Mouse (Mus musculus): ENCODE results near the gene Hexim1.

Gene Hexim1

DNA sequence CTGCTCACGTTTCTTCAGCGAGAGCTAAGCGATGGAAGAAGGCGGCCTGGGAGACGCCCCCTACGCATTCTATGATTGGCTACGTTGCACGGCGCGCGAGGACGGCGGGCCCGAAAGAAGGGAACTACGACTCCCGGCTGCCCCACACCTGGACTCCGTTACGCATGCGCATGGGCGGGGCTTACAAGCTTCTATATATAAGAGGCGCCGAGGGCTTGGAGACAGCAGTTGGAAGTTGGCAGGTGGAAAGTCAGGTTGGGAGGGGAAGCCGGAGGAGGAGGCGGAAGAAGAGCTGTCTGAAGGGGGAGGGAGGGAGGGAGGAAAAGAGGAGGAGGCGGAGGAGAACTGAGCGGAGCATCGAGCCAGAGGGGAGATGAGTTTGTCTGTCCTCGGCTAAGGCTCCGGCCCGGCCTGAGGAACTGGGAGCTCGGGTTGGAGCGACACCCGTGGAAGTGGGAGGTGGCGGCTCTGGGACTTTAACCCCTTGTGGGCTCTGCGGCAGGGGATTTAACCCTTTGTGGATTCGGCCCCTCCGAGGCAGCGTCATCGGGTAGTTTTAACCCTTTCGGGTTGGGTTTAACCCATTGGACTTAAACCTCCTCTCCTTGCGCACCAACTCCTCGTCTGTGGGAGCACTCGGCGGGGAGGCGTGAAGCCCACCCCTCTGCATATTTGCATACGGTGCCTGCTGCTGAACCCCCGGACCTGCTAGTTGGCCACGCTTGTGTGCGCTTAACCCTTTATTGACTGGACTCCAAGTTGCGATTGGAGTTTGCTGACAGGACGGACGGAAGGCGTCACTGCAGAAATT is at the start of gene Hexim1:
TSS of gene Hexim1 (plus strand) at position 224 of the 811 bp plus-strand sequence.
- DNase-seq: peak; percentile 100

GRCm38 (mm10) chr11:103067051-103067361 is 49.0 kb upstream of the Hexim1 start:
- DNase-seq: no peak

DNA sequence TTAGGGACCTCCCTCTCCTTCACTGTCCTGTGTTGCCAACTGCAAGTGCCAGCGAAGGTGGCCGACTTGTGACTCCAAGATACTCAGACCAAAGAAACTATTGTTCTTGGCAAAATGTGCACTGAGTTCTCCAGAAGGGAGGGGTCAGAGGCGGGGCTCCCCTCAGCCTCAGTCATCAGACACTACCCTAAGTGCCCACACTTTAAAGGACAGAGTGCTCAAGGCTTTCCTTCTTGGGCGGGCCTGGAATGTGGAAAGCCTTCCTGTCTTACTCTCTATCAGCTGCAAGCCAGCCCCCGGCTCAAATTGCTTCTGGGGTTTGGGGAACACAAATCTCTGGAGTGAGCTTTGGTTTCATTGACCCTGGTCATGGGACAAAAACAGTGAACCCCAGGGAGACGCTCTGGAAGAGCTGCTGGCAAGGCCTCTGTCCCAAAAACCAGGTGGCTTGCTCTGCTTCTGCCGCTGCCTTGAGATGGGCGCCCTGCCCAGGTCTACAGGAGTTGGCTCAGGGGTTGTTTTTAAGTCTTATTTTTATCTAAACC is 48.5 kb upstream of the Hexim1 start:
- peak in 1 of 2 experiments; percentile 45 for DNase-seq

DNA sequence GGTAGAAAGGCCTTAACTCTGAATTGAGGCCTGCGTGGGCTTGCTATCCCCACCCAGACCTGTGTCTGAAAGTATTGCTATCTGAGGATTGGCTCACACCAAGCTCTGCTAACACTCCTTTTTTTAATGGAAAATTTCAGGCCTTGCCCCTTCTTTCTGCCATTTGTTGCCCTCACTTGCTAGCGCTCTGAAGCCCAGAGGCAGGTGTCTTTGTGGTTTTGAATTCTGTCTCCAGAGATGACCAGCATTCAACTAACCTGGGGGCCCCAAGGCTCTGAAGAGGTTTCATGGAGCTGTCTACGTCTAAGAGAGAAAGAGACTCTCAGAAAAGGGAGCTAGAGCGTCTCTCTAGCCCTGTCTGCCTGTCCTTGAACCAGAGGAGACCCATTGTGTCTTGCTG is 47.8 kb upstream of the Hexim1 start:
- no peak for DNase-seq

- no peak for DNase-seq
Observed at GRCm38 (mm10) chr11:103068884-103069283, 47.1 kb upstream of the Hexim1 start.

GRCm38 (mm10) chr11:103069731-103070130 is 46.3 kb upstream of the Hexim1 start:
- DNase-seq: no peak

- DNase-seq: no peak
Observed at GRCm38 (mm10) chr11:103070322-103070880, 45.6 kb upstream of the Hexim1 start.

GRCm38 (mm10) chr11:103073671-103074070 is 42.4 kb upstream of the Hexim1 start:
- no peak for DNase-seq

GRCm38 (mm10) chr11:103074121-103074650 is 41.8 kb upstream of the Hexim1 start:
- DNase-seq: no peak

GRCm38 (mm10) chr11:103074796-103075323 is 41.2 kb upstream of the Hexim1 start:
- no peak for DNase-seq

- DNase-seq: peak; percentile 73 to 76
Observed at GRCm38 (mm10) chr11:103076010-103076409, 40.0 kb upstream of the Hexim1 start.

DNA sequence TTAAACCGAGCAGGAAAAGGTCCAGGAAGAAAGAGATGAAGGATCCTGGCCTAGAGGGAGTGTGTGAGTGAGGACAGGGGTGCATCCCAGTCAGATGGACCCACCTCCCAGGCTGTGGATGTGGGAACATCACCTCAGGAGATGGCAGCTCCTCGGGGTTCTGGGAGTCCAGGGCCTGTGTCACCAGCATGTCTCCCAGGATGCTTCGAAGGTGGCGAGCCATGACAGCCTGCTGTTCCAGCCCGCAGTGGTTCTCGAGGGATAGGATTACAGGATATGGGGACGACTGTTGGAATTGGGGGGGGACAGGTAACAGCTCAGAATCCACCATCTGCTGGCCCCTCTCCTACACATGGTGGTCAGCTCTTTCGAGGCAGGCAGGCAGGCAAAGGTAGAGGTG is 39.5 kb upstream of the Hexim1 start:
- no peak for DNase-seq

DNA sequence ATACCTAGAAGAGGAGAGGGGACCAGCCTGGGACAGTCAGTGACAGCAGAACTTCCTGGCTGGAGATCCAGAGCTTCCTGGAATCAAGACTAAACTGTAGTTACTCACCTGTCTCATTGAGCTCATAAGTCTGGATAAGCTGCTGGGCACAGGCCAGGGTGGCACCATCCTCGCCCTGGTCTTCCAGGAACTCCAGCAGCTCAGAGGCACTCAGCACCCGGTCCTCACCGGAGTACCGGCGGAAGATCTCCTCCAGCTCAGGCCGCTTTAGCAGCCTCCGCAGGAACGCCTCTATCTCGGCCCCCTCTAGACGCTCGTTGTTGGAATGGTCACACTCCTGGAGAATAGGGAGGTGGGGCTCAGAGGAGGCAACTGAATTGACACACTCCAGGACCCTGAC is 37.9 kb upstream of the Hexim1 start:
- no peak for DNase-seq

- DNase-seq: peak in 1 of 2 experiments; percentile 46
Observed at GRCm38 (mm10) chr11:103080323-103081091, 35.5 kb upstream of the Hexim1 start.

- no peak for DNase-seq
Observed at GRCm38 (mm10) chr11:103081631-103082030, 34.4 kb upstream of the Hexim1 start.

GRCm38 (mm10) chr11:103093306-103093705 is 22.7 kb upstream of the Hexim1 start:
- no peak for DNase-seq

DNA sequence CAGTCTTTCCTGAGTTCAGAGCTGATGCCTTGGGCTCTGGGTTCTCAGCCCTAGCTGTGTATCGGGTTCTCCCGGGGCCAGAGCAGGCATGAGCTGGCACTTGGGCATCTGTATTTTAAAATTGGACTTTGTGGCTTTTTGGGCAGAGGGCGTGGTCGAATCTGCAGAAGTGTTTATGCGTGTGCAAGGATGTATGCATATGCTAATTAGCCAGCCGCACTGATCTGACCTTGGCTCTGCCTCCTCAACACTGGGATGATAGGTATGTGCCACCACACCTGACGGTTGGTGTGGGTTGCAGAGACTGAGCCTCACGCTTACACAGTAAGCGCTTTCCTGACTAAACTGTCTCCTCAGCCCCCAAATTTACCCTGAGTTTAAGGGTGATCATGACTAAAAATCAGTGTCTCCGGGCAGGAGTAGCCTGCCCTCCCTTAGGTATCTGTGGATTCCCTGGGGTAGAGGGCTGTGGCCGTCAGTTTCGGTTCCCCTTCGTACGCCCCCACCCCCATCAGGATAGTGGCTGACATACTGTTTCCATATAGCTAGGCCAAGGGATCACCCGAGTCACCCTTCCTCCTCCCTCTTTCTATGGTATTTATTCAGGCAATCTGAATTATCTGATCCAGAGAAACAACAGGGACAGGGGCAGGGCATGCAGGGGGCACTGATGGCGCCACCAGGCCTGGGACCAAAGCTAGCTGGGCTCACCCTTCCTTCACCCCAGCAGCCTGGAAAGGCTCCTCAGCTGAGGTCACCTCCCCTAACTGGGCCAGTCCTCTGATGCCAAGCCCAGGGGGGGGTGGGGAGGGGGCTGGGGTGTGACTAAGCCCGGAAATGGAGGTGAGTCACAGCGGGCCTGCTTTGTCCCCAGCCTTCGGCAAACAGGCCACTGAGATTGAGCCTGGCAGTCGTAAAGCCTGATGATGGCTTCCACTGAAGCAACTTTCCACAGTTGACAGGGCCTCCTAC is 21.9 kb upstream of the Hexim1 start:
- no peak for DNase-seq

GRCm38 (mm10) chr11:103095107-103095670 is 20.8 kb upstream of the Hexim1 start:
- no peak for DNase-seq

GRCm38 (mm10) chr11:103095801-103096200 is 20.2 kb upstream of the Hexim1 start:
- DNase-seq: no peak

GRCm38 (mm10) chr11:103096979-103097894 is 18.8 kb upstream of the Hexim1 start:
- no peak for DNase-seq

All from cerebellum, postnatal 10 days (tissue).